Mouse (Mus musculus): ENCODE measurements around the gene Ptprb. TPM values are rescaled to one million over a fixed set of nuclear protein-coding genes. Genes with fewer than 3 reads are reported as not detected.

Ptprb gene
- total and polyA plus RNA-seq, 3 experiments = 14.8 to 66.3 (median 63.1) TPM

- intact Hi-C loops (cut with DNase I) = no loop called here
- WGBS = 48% methylated on average over 9 of the region's 9 CpGs
- TF ChIP-seq EP300 (IDR thresholded peaks at IDR 0.05; ENCODE audit: insufficient read depth, low read depth, low read length) = no peak
- no peak for TF ChIP-seq CTCF (IDR thresholded peaks at IDR 0.05)
- no peak for TF ChIP-seq POLR2A (IDR thresholded peaks at IDR 0.05; ENCODE audit: insufficient read depth, low read depth, low read length)
- H3K27ac ChIP-seq = no peak overlapping the region
- no peaks in the 10 kb centered on the region for H3K36me3 ChIP-seq (ENCODE audit: control insufficient read depth, insufficient read depth, low read length)
- no peaks in the 10 kb centered on the region; the same call in 1 of the 2 replicates for H3K4me1 ChIP-seq (ENCODE audit: control insufficient read depth, insufficient read depth, low read length)
- no peaks in the 10 kb centered on the region for H3K27me3 ChIP-seq (ENCODE audit: control insufficient read depth, insufficient read depth, low read length)
- no peak overlapping the region for H3K4me3 ChIP-seq
- no peak for DNase-seq
- H3K79me2 ChIP-seq (replicated peaks; ENCODE audit: control insufficient read depth, insufficient read depth, low read length) = no peaks in the 10 kb centered on the region
- H3K9ac ChIP-seq (ENCODE audit: low read depth, low read length) = no peak overlapping the region
These were observed 118.6 kb downstream of the Ptprb start for GRCm38 (mm10) chr10:116393790-116394475.

- no peak for DNase-seq
- 9% methylated on average over 4 of the region's 4 CpGs for WGBS
- no peak for TF ChIP-seq EP300 (IDR thresholded peaks at IDR 0.05; ENCODE audit: insufficient read depth, low read depth, low read length)
- TF ChIP-seq POLR2A (IDR thresholded peaks at IDR 0.05; ENCODE audit: insufficient read depth, low read depth, low read length) = no peak
- no peak for TF ChIP-seq CTCF (IDR thresholded peaks at IDR 0.05)
- no peaks in the 10 kb centered on the region for H3K36me3 ChIP-seq (ENCODE audit: control insufficient read depth, insufficient read depth, low read length)
- no peaks in the 10 kb centered on the region for H3K27me3 ChIP-seq (ENCODE audit: control insufficient read depth, insufficient read depth, low read length)
- H3K4me1 ChIP-seq (ENCODE audit: control insufficient read depth, insufficient read depth, low read length) = no peaks in the 10 kb centered on the region; the same call in 1 of the 2 replicates
- intact Hi-C loops (cut with DNase I) = no loop called here
- no peak overlapping the region for H3K4me3 ChIP-seq
- H3K79me2 ChIP-seq (replicated peaks; ENCODE audit: control insufficient read depth, insufficient read depth, low read length) = no peaks in the 10 kb centered on the region
- no peak overlapping the region for H3K27ac ChIP-seq
- no peak overlapping the region for H3K9ac ChIP-seq (ENCODE audit: low read depth, low read length)
These were observed 119.3 kb downstream of the Ptprb start for GRCm38 (mm10) chr10:116394585-116394984.

GRCm38 (mm10) chr10:116396279-116396678, 121.0 kb downstream of the Ptprb start:
- Histone ChIP-seq H3K79me2 (replicated peaks; ENCODE audit: control insufficient read depth, insufficient read depth, low read length) (no peaks in the 10 kb centered on the region), H3K36me3 (ENCODE audit: control insufficient read depth, insufficient read depth, low read length) (no peaks in the 10 kb centered on the region), H3K4me3 (no peak overlapping the region), H3K9ac (ENCODE audit: low read depth, low read length) (no peak overlapping the region), H3K27ac (no peak overlapping the region), H3K4me1 (ENCODE audit: control insufficient read depth, insufficient read depth, low read length) (no peaks in the 10 kb centered on the region; the same call in 1 of the 2 replicates), H3K27me3 (ENCODE audit: control insufficient read depth, insufficient read depth, low read length) (no peaks in the 10 kb centered on the region)
- DNase-seq = no peak
- 83% methylated on average over 5 of the region's 5 CpGs for WGBS
- intact Hi-C loops (cut with DNase I) = no loop called here
- TF ChIP-seq CTCF (IDR thresholded peaks at IDR 0.05) = no peak
- TF ChIP-seq EP300 (IDR thresholded peaks at IDR 0.05; ENCODE audit: insufficient read depth, low read depth, low read length) = no peak
- TF ChIP-seq POLR2A (IDR thresholded peaks at IDR 0.05; ENCODE audit: insufficient read depth, low read depth, low read length) = no peak

DNA sequence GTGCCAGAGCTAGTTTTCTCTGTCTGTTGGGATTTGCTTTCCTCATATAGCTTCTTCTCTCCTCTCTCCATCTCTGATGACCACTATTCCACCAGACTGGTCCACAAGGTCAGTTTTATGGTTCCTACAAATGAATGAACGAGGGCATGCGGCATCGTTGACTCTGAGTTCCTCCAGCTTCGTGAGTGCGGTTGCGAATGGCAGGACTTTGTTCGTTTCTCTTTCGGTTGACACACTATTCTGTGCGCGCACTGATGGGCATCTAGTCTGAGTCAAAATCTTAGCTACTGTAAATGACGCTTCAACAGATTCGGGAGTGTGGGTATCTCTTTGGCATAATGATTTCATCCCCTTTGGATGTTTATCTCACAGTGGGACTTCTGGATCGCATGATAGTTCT, 121.6 kb downstream of the Ptprb start:
- intact Hi-C loops (cut with DNase I) = no loop called here

DNA sequence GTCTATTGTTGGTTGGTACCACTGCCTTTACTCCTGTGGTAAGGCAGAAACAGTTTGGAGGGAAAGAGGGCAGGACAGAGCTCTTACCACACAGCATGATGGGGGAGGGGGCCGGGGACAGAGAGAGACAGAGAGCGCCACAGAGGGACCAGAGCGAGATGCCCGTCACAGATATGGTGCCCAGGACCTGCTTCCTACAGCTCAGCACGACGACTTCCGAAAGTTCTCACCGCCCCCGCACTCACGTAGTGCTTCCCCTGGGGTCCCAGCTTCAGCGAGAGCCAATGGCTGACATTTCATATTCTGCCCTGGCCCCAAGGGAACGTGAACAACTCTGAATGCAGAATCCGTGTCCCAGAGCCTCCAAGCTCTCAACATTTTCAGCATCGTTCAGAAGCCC, 122.2 kb downstream of the Ptprb start:
- no peak for TF ChIP-seq EP300 (IDR thresholded peaks at IDR 0.05; ENCODE audit: insufficient read depth, low read depth, low read length)
- TF ChIP-seq POLR2A (IDR thresholded peaks at IDR 0.05; ENCODE audit: insufficient read depth, low read depth, low read length) = no peak
- TF ChIP-seq CTCF (IDR thresholded peaks at IDR 0.05) = no peak
- 36% methylated on average over 14 of the region's 14 CpGs for WGBS
- intact Hi-C loops (cut with DNase I) = no loop called here
- Histone ChIP-seq H3K79me2 (replicated peaks; ENCODE audit: control insufficient read depth, insufficient read depth, low read length) (no peaks in the 10 kb centered on the region), H3K4me3 (no peak overlapping the region), H3K9ac (ENCODE audit: low read depth, low read length) (no peak overlapping the region), H3K36me3 (ENCODE audit: control insufficient read depth, insufficient read depth, low read length) (no peaks in the 10 kb centered on the region), H3K27me3 (ENCODE audit: control insufficient read depth, insufficient read depth, low read length) (no peaks in the 10 kb centered on the region), H3K27ac (no peak overlapping the region), H3K4me1 (ENCODE audit: control insufficient read depth, insufficient read depth, low read length) (no peaks in the 10 kb centered on the region; the same call in 1 of the 2 replicates)
- no peak for DNase-seq

More for the DNA sequence above, 121.6 kb downstream of the Ptprb start:
- DNase-seq = no peak
- TF ChIP-seq CTCF (IDR thresholded peaks at IDR 0.05) (no peak), EP300 (IDR thresholded peaks at IDR 0.05; ENCODE audit: insufficient read depth, low read depth, low read length) (no peak), POLR2A (IDR thresholded peaks at IDR 0.05; ENCODE audit: insufficient read depth, low read depth, low read length) (no peak)
- H3K4me3 ChIP-seq = no peak overlapping the region
- 89% methylated on average over 13 of the region's 13 CpGs for WGBS
- no peaks in the 10 kb centered on the region for H3K27me3 ChIP-seq (ENCODE audit: control insufficient read depth, insufficient read depth, low read length)
- H3K36me3 ChIP-seq (ENCODE audit: control insufficient read depth, insufficient read depth, low read length) = no peaks in the 10 kb centered on the region
- H3K79me2 ChIP-seq (replicated peaks; ENCODE audit: control insufficient read depth, insufficient read depth, low read length) = no peaks in the 10 kb centered on the region
- H3K9ac ChIP-seq (ENCODE audit: low read depth, low read length) = no peak overlapping the region
- H3K27ac ChIP-seq = no peak overlapping the region
- no peaks in the 10 kb centered on the region; the same call in 1 of the 2 replicates for H3K4me1 ChIP-seq (ENCODE audit: control insufficient read depth, insufficient read depth, low read length)

- no peaks in the 10 kb centered on the region for H3K79me2 ChIP-seq (replicated peaks; ENCODE audit: control insufficient read depth, insufficient read depth, low read length)
- intact Hi-C loops (cut with DNase I) = no loop called here
These were observed 122.7 kb downstream of the Ptprb start for GRCm38 (mm10) chr10:116397973-116398372.

More at GRCm38 (mm10) chr10:116397973-116398372, 122.7 kb downstream of the Ptprb start:
- DNase-seq = no peak
- Histone ChIP-seq H3K27ac (no peak overlapping the region), H3K27me3 (ENCODE audit: control insufficient read depth, insufficient read depth, low read length) (no peaks in the 10 kb centered on the region), H3K9ac (ENCODE audit: low read depth, low read length) (no peak overlapping the region), H3K4me1 (ENCODE audit: control insufficient read depth, insufficient read depth, low read length) (no peaks in the 10 kb centered on the region; the same call in 1 of the 2 replicates), H3K36me3 (ENCODE audit: control insufficient read depth, insufficient read depth, low read length) (no peaks in the 10 kb centered on the region), H3K4me3 (no peak overlapping the region)
- 59% methylated on average over 12 of the region's 12 CpGs for WGBS
- no peak for TF ChIP-seq CTCF (IDR thresholded peaks at IDR 0.05)
- TF ChIP-seq EP300 (IDR thresholded peaks at IDR 0.05; ENCODE audit: insufficient read depth, low read depth, low read length) = no peak
- no peak for TF ChIP-seq POLR2A (IDR thresholded peaks at IDR 0.05; ENCODE audit: insufficient read depth, low read depth, low read length)
